Mouse (Mus musculus) C2C12 (cell line): Measurements from ENCODE around the gene Abt1. TPM values are rescaled to one million over a fixed set of nuclear protein-coding genes. Genes with fewer than 3 reads are reported as not detected.

ENCODE experiments used
- H3K27me3 ChIP-seq: one replicate; pipeline ENCODE4 v1.6.1; 2011; ENCODE audit not compliant: control insufficient read depth, insufficient read depth, insufficient read length
- H3K36me3 ChIP-seq: one replicate; pipeline ENCODE4 v1.6.1; 2011; ENCODE audit not compliant: control insufficient read depth, insufficient read depth
- H3K4me3 ChIP-seq: one replicate; pipeline ENCODE4 v1.5.1; 2011; ENCODE audit warnings: mild to moderate bottlenecking, control low read depth; ENCODE audit not compliant: poor library complexity, insufficient read depth, severe bottlenecking
- H3K79me2 ChIP-seq: one replicate; pipeline ENCODE4 v1.6.1; 2011; ENCODE audit not compliant: control insufficient read depth, insufficient read depth
- H3K79me3 ChIP-seq: one replicate; pipeline ENCODE4 v1.6.1; 2011; ENCODE audit warnings: low read depth, control low read depth
- H3ac ChIP-seq: one replicate; pipeline ENCODE3; 2011; ENCODE audit warnings: low read depth; ENCODE audit not compliant: control insufficient read depth, insufficient read length
- CEBPB ChIP-seq: IDR thresholded peaks from one replicate; pipeline ENCODE4 v1.6.1; 2011; ENCODE audit warnings: low read depth, mild to moderate bottlenecking, control low read depth, moderate library complexity
- CTCF ChIP-seq: IDR thresholded peaks from one replicate; pipeline ENCODE4 v1.5.1; 2011; ENCODE audit not compliant: control insufficient read depth, insufficient read depth, insufficient read length
- FOSL1 ChIP-seq: IDR thresholded peaks from one replicate; pipeline ENCODE4 v1.8.0; 2011; ENCODE audit warnings: mild to moderate bottlenecking, low read length; ENCODE audit not compliant: poor library complexity, insufficient read depth, severe bottlenecking
- MAX ChIP-seq: IDR thresholded peaks from one replicate; pipeline ENCODE4 v1.6.1; 2011; ENCODE audit warnings: mild to moderate bottlenecking, control low read depth
- MYOD1 ChIP-seq: IDR thresholded peaks from one replicate; pipeline ENCODE4 v1.6.1; 2011; ENCODE audit warnings: low read depth; ENCODE audit not compliant: control insufficient read depth, insufficient read length
- MYOG ChIP-seq: IDR thresholded peaks from one replicate; pipeline ENCODE4 v1.6.1; 2011; ENCODE audit not compliant: control insufficient read depth, insufficient read length; ENCODE audit errors: extremely low read depth
- USF1 ChIP-seq: IDR thresholded peaks from one replicate; pipeline ENCODE4 v1.6.1; 2011; ENCODE audit warnings: low read depth, mild to moderate bottlenecking, control low read depth, moderate library complexity
- long read RNA-seq, 2 experiments: library from polyadenylated mRNA; unstranded; transcript quantifications; one replicate each; pipeline ENCODE4 v2.0.0; 2019 to 2020
- polyA plus RNA-seq: library from polyadenylated mRNA; unstranded; fragments of >200 nt; fragmentation: generic; extraction: Trizol; gene quantifications from one replicate; pipeline ENCODE4 v1.2.1, GENCODE M21; 2012; ENCODE audit warnings: missing spikeins

Abt1 gene
- 11.2 TPM for polyA plus RNA-seq
- long read RNA-seq, experiment 1, full-length matches to known transcripts, result 24 of 29 reads
- long read RNA-seq, experiment 1, partial matches to known transcripts, result 0 of 29 reads
- long read RNA-seq, experiment 1, other reads (novel, unspliced or antisense), result 5 of 29 reads
- long read RNA-seq, experiment 2, full-length matches to known transcripts, result 56 of 58 reads
- long read RNA-seq, experiment 2, partial matches to known transcripts, result 1 of 58 reads
- long read RNA-seq, experiment 2, other reads (novel, unspliced or antisense), result 1 of 58 reads

DNA sequence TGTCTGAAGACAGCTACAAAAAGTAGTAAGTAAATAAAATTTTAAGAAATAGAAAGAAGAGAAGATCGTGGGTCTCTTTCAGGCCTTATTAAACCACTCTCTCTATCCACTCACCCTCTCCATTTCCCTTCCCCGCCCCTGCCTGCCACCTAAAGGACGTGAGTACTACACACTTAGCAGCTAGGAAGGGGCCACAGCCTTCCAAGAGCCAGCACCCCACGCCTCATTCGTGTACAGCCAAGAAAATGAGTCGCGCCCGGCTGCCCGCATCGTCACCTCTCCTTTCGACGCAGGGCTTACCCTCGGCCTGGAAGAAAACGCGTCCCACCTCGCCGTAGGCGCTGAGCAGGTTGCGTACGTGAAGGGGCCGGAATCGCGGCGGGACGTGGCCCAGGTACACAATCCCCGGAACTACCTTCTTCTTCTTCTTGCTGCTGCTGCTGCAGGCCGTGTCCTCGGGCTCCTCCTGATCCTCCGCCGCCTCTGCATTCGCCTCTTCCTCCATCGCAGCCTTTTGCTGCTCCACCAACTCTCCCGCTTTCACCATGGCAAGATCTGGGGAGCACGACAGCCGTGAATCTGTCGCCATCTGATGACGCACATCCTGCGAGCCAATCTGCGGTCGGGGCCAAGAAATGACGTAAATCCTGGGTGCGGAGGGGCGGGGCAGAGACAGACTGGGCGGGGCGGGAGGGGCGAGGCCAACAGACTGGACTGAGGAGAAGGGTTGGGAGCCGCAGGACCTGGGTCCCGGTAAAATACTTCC lies at the start of gene Abt1:
TSS of gene Abt1 (minus strand) at position 581 of the 766 bp plus-strand sequence.
- peaks cover 40% of the 10 kb centered on the region for H3K79me2 ChIP-seq
- H3K4me3 ChIP-seq, result peak within 1 kb of the TSS; percentile 95
- H3K79me3 ChIP-seq, result peaks cover 12% of the 10 kb centered on the region
- peaks cover 35% of the 10 kb centered on the region for H3K36me3 ChIP-seq
- TF ChIP-seq FOSL1, result no peak
- no peak for TF ChIP-seq MAX
- no peak for TF ChIP-seq MYOD1
- no peak for TF ChIP-seq USF1
- TF ChIP-seq MYOG, result no peak
- peak within 1 kb of the TSS; percentile 95 for H3ac ChIP-seq
- no peaks in the 10 kb centered on the region for H3K27me3 ChIP-seq

DNA sequence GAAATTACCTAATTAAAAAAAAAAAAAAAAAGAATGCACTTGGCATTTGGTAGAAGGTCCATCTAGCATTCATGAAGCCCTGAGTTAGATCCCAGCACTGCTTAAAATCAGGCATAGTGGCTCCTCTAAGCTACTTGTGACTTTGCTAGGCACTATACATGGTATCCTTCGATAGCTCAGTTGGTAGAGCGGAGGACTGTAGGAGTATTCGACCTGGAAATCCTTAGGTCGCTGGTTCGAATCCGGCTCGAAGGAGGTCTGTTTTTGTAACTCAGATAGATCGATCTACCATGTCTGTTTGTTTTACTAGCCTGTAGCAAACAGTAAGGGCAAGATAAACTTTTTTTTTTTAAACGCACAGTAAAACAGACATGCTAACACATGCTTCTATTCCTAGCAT lies 43.2 kb upstream of the Abt1 start:
- H3K79me3 ChIP-seq, result no peaks in the 10 kb centered on the region
- no peaks in the 10 kb centered on the region for H3K79me2 ChIP-seq
- no peaks in the 10 kb centered on the region for H3K36me3 ChIP-seq
- no peak overlapping the region for H3K4me3 ChIP-seq
- no peak for TF ChIP-seq USF1
- TF ChIP-seq CEBPB, result peak; percentile 21
- no peak overlapping the region for H3ac ChIP-seq
- no peaks in the 10 kb centered on the region for H3K27me3 ChIP-seq

DNA sequence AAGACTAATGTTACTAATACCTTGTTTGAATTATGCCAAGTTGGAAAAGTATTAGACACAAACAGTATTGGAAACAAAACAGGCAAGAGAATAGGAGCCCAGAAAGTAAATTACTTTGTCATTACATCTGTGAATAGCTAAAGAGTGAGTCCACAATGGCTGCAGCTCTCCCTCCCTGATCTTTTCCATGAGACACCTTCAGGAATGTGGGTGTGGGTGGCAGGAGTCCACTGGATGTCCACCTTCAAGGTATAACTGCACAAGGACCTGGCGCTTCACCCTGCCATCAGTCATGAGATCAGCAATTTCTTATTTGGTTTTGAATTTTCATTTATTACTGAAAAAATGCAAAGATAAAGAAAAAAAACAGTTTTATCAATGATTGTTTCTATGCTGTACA lies 42.6 kb upstream of the Abt1 start:
- no peak overlapping the region for H3K4me3 ChIP-seq
- H3K36me3 ChIP-seq, result no peaks in the 10 kb centered on the region
- no peaks in the 10 kb centered on the region for H3K79me3 ChIP-seq
- H3K27me3 ChIP-seq, result no peaks in the 10 kb centered on the region
- H3ac ChIP-seq, result no peak overlapping the region
- TF ChIP-seq MYOD1 (no peak), MAX (no peak), CEBPB (no peak), FOSL1 (no peak), MYOG (no peak), USF1 (no peak), CTCF (no peak)
- H3K79me2 ChIP-seq, result no peaks in the 10 kb centered on the region

DNA sequence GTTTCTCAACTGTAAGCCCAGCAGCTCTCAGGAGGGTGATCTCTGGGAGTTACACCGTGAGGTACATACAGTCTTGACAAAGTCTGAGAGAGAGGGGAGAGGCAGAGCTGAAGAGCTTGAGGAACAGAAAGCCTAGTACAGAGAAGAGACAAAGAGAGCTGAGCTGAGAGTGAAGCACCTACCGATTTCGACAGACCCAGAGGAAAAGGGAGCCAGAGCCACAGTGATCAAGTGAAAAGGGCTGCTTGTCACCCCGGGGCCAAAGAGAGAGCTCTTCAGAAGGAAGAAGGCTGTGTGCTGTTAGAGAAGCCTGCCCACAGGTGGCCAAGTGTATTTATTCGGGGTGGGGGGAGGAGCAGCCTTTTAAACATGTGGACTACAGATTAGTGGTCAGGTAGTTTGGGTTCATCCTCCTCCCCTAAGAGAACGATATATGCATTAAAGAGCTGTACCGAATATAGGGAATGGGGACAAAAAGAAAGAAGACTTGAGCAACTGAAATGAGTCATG lies 42.0 kb upstream of the Abt1 start, which contains the start of gene Btn1a1:
TSS of gene Btn1a1 (minus strand) at position 302 of the 510 bp plus-strand sequence.
- Histone ChIP-seq H3K79me2 (no peaks in the 10 kb centered on the region), H3ac (peak within 1 kb of the TSS; percentile 24), H3K79me3 (no peaks in the 10 kb centered on the region), H3K27me3 (no peaks in the 10 kb centered on the region), H3K4me3 (no peak within 1 kb of the TSS), H3K36me3 (no peaks in the 10 kb centered on the region)
- TF ChIP-seq MYOG (no peak), MYOD1 (no peak), CTCF (no peak), CEBPB (peak; percentile 21)

DNA sequence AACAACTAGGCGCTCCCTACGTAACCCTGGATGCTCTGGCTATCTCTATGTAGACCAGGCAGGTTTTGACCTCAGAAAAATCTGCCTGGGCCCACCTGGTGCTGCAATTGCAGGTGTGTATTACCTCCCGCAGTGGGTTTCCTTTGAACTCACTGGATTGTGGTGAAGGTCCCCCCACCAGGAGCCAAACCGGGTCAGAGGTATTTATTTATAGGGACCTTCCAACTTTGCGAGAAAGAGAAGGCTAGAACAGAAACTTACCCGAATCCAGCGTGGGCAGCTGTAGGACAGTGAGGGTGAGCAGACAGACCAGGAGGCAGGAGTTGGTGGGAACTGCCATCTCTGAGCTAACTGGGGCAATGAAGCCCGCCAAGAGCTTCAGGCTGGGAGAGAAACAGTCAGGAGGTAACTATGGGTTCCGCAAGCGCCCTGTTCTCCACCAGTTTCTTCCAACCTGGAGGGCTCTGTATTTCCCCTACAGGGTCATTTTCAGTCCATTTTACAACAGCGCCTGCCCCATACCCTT lies 41.2 kb upstream of the Abt1 start:
- Histone ChIP-seq H3ac (no peak overlapping the region), H3K4me3 (no peak overlapping the region), H3K36me3 (no peaks in the 10 kb centered on the region), H3K79me3 (no peaks in the 10 kb centered on the region), H3K79me2 (no peaks in the 10 kb centered on the region), H3K27me3 (no peaks in the 10 kb centered on the region)
- TF ChIP-seq CTCF (no peak), USF1 (no peak), CEBPB (no peak), MYOD1 (no peak), MAX (no peak), MYOG (no peak), FOSL1 (no peak)

DNA sequence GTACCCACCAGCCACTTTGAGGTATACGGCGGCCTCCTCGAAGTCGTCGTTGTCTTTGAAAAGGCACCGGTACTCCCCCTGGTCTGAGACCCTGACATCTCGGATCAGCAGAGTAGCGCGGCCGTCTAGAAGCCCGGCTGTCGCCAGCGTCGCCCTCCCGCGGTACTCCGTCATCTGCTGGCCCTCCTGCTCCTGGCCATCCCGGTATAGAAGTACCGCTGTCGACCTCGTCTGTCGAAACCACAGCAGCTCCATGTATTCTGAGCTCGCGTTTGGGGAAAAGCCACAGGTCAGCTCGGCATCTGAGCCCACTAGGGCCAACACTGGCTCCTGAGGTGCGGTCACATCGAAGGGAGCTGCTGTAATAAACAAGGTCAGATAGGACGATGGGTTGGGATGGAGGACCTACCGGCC lies 40.6 kb upstream of the Abt1 start:
- peak overlapping the region; percentile 55 for H3ac ChIP-seq
- TF ChIP-seq FOSL1, result no peak
- no peak for TF ChIP-seq MYOG
- TF ChIP-seq MAX, result no peak
- no peak for TF ChIP-seq CEBPB
- TF ChIP-seq CTCF, result no peak
- no peak for TF ChIP-seq USF1
- TF ChIP-seq MYOD1, result no peak
- no peaks in the 10 kb centered on the region for H3K79me2 ChIP-seq
- H3K36me3 ChIP-seq, result no peaks in the 10 kb centered on the region
- no peaks in the 10 kb centered on the region for H3K27me3 ChIP-seq
- peak overlapping the region; percentile 23 for H3K4me3 ChIP-seq
- H3K79me3 ChIP-seq, result no peaks in the 10 kb centered on the region
